Mouse (Mus musculus) neural tube, embryonic 14.5 days (tissue): ENCODE results near the gene Hoxa3. TPM values are rescaled to one million over a fixed set of nuclear protein-coding genes. Genes with fewer than 3 reads are reported as not detected.

Experiments
- ATAC-seq: fragments of 200-750 bp; cut with Nextera tagmentation; 2 replicates; pipeline ENCODE4 v1.8.0; 2017; ENCODE audit warnings: low read depth, mild to moderate bottlenecking, moderate TSS enrichment, moderate library complexity
- H3K27ac ChIP-seq: fragments of 300-500 bp; sonication (generic); 2 replicates; pipeline ENCODE4 v1.5.1; 2014; ENCODE audit warnings: low read depth, mild to moderate bottlenecking, control low read depth, low read length, moderate library complexity, mixed read lengths
- H3K27me3 ChIP-seq: fragments of 300-500 bp; sonication (generic); 2 replicates; pipeline ENCODE4 v1.6.1; 2014; ENCODE audit warnings: low read length; ENCODE audit not compliant: control insufficient read depth, insufficient read depth
- H3K36me3 ChIP-seq: fragments of 300-500 bp; sonication (generic); 2 replicates; pipeline ENCODE4 v1.6.1; 2014; ENCODE audit warnings: low read length, mixed read lengths; ENCODE audit not compliant: control insufficient read depth, insufficient read depth
- H3K4me1 ChIP-seq: fragments of 300-500 bp; sonication (generic); 2 replicates; pipeline ENCODE4 v1.6.1; 2014; ENCODE audit warnings: low read length; ENCODE audit not compliant: control insufficient read depth, insufficient read depth
- H3K4me2 ChIP-seq: fragments of 300-500 bp; sonication (generic); 2 replicates; pipeline ENCODE4 v1.6.1; 2014; ENCODE audit warnings: mild to moderate bottlenecking, low read depth, low read length, control low read depth
- H3K4me3 ChIP-seq: fragments of 300-500 bp; sonication (generic); 2 replicates; pipeline ENCODE4 v1.5.1; 2014; ENCODE audit warnings: low read depth, low read length, control low read depth, mixed read lengths
- H3K9ac ChIP-seq: fragments of 300-500 bp; sonication (generic); replicated peaks from 2 replicates; pipeline ENCODE4 v1.6.1; 2014; ENCODE audit warnings: low read depth, mild to moderate bottlenecking, control low read depth, low read length, mixed read lengths
- H3K9me3 ChIP-seq: fragments of 300-500 bp; sonication (generic); 2 replicates; pipeline ENCODE4 v1.6.1; 2016; ENCODE audit warnings: low read length; ENCODE audit not compliant: control insufficient read depth
- WGBS: fragments of 180-500 bp; shearing (Covaris S2); extraction: QIAGEN DNeasy Blood & Tissue Kit; methylation state at CpG from one replicate; pipeline ENCODE4 v1.1.7; 2014; 5-methylcytosine and 5-hydroxymethylcytosine counted together
- polyA plus RNA-seq: library from polyadenylated mRNA; unstranded; fragments of >200 nt; fragmentation: Nextera tagmentation; extraction: Ambion mirVana; gene quantifications from 2 replicates; pipeline ENCODE4 v1.2.1, GENCODE M21; 2014

The Hoxa3 gene
- polyA plus RNA-seq, 1 experiment from 2014 or later: 13.4 TPM

- Histone ChIP-seq H3K36me3 (no peaks in the 10 kb centered on the region), H3K4me2 (peak overlapping the region; percentile 99), H3K4me3 (peak overlapping the region; percentile 88), H3K4me1 (peaks cover 30% of the 10 kb centered on the region), H3K27me3 (no peaks in the 10 kb centered on the region), H3K9me3 (no peaks in the 10 kb centered on the region), H3K9ac (peak overlapping the region; percentile 98), H3K27ac (peak overlapping the region; percentile 99)
- no peak for ATAC-seq
- WGBS: 6% methylated on average over 13 of the region's 13 CpGs
Measured at GRCm38 (mm10) chr6:52222729-52223128, 9.6 kb upstream of the Hoxa3 start.

GRCm38 (mm10) chr6:52221993-52222685, 9.0 kb upstream of the Hoxa3 start:
- H3K4me3 ChIP-seq: peak overlapping the region; percentile 88
- peak overlapping the region; percentile 99 for H3K4me2 ChIP-seq
- no peaks in the 10 kb centered on the region for H3K27me3 ChIP-seq
- peak overlapping the region; percentile 99 for H3K27ac ChIP-seq
- H3K4me1 ChIP-seq: peaks cover 28% of the 10 kb centered on the region
- no peaks in the 10 kb centered on the region for H3K9me3 ChIP-seq
- no peaks in the 10 kb centered on the region for H3K36me3 ChIP-seq
- ATAC-seq: peak; percentile 3; the same call in 1 of the 2 replicates
- 2% methylated on average over 21 of the region's 21 CpGs for WGBS
- H3K9ac ChIP-seq: peak overlapping the region; percentile 98

- Histone ChIP-seq H3K27ac (peak within 1 kb of the TSS; percentile 99), H3K4me2 (peak within 1 kb of the TSS; percentile 99), H3K27me3 (no peaks in the 10 kb centered on the region), H3K36me3 (no peaks in the 10 kb centered on the region), H3K9me3 (no peaks in the 10 kb centered on the region), H3K9ac (peak within 1 kb of the TSS; percentile 98), H3K4me1 (peaks cover 23% of the 10 kb centered on the region), H3K4me3 (peak within 1 kb of the TSS; percentile 88)
- WGBS: under 1% methylated on average over 46 of the region's 46 CpGs
- peak; percentile 20; the same call in 1 of the 2 replicates for ATAC-seq
Measured at GRCm38 (mm10) chr6:52221337-52221992, 8.3 kb upstream of the Hoxa3 start, which contains the start of gene Hoxa7. Gene Hoxa7, minus strand, starts transcription at chr6:52221854.

GRCm38 (mm10) chr6:52220865-52221310, 7.8 kb upstream of the Hoxa3 start:
- H3K4me1 ChIP-seq: peaks cover 23% of the 10 kb centered on the region

GRCm38 (mm10) chr6:52220003-52220864, 7.1 kb upstream of the Hoxa3 start:
- Histone ChIP-seq H3K9me3 (no peaks in the 10 kb centered on the region), H3K9ac (peak overlapping the region; percentile 98)

More at GRCm38 (mm10) chr6:52220865-52221310, 7.8 kb upstream of the Hoxa3 start:
- Histone ChIP-seq H3K9ac (peak overlapping the region; percentile 98), H3K27ac (peak overlapping the region; percentile 99), H3K4me2 (peak overlapping the region; percentile 99), H3K9me3 (no peaks in the 10 kb centered on the region), H3K27me3 (no peaks in the 10 kb centered on the region), H3K36me3 (no peaks in the 10 kb centered on the region), H3K4me3 (peak overlapping the region; percentile 88)
- WGBS: 5% methylated on average over 12 of the region's 12 CpGs
- no peak for ATAC-seq

GRCm38 (mm10) chr6:52219234-52219942, 6.3 kb upstream of the Hoxa3 start:
- no peak for ATAC-seq
- H3K4me3 ChIP-seq: peak overlapping the region; percentile 88
- H3K36me3 ChIP-seq: no peaks in the 10 kb centered on the region
- H3K9me3 ChIP-seq: no peaks in the 10 kb centered on the region
- H3K9ac ChIP-seq: peak overlapping the region; percentile 98
- peak overlapping the region; percentile 99 for H3K27ac ChIP-seq
- peaks cover 33% of the 10 kb centered on the region for H3K4me1 ChIP-seq
- WGBS: 13% methylated on average over 9 of the region's 9 CpGs
- no peaks in the 10 kb centered on the region for H3K27me3 ChIP-seq
- H3K4me2 ChIP-seq: peak overlapping the region; percentile 99

More at GRCm38 (mm10) chr6:52220003-52220864, 7.1 kb upstream of the Hoxa3 start:
- Histone ChIP-seq H3K4me1 (peaks cover 25% of the 10 kb centered on the region), H3K4me2 (peak overlapping the region; percentile 99), H3K36me3 (no peaks in the 10 kb centered on the region), H3K4me3 (peak overlapping the region; percentile 88), H3K27me3 (no peaks in the 10 kb centered on the region), H3K27ac (peak overlapping the region; percentile 99)
- WGBS: 5% methylated on average over 32 of the region's 32 CpGs
- ATAC-seq: no peak

- H3K27ac ChIP-seq: peak overlapping the region; percentile 99
- no peaks in the 10 kb centered on the region for H3K36me3 ChIP-seq
- peak overlapping the region; percentile 99 for H3K4me2 ChIP-seq
- 3% methylated on average over 14 of the region's 14 CpGs for WGBS
- peak overlapping the region; percentile 88 for H3K4me3 ChIP-seq
- no peaks in the 10 kb centered on the region for H3K27me3 ChIP-seq
- ATAC-seq: no peak
- H3K9ac ChIP-seq: peak overlapping the region; percentile 98
- H3K9me3 ChIP-seq: no peaks in the 10 kb centered on the region
- peaks cover 36% of the 10 kb centered on the region for H3K4me1 ChIP-seq
Measured at GRCm38 (mm10) chr6:52218643-52219215, 5.6 kb upstream of the Hoxa3 start.
